Mouse (Mus musculus): Measurements from ENCODE around the gene Dap. TPM values are rescaled to one million over a fixed set of nuclear protein-coding genes. Genes with fewer than 3 reads are reported as not detected.

The Dap gene
- total and polyA plus RNA-seq, 2 experiments = 53.6 to 156 TPM

DNA sequence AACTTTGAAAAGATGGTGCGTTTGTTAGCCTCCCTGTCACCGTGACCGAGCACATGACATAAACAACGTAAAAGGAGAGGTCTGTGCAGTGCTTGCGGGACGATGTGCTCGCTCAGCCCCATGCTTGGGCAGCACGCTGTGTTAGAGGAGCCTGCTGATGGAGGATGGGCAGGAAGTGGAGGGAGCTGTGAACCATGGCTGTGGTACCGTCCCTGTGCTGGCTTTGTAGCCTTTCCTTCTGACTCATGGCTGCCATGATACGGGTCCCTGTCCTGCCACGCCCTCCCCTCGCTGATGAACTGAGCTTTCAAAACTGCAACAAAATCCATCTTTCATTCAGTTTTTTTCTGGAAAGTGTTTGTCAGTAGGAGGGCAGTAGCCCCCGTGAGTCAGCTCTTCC lies 15.6 kb downstream of the Dap start:
- TF ChIP-seq POLR2A (IDR thresholded peaks at IDR 0.05; ENCODE audit: extremely low read depth, insufficient read depth, low read length) (no peak), CTCF (IDR thresholded peaks at IDR 0.05; ENCODE audit: low read depth, low read length) (no peak)
- 95% methylated on average over 13 of the region's 13 CpGs for WGBS

DNA sequence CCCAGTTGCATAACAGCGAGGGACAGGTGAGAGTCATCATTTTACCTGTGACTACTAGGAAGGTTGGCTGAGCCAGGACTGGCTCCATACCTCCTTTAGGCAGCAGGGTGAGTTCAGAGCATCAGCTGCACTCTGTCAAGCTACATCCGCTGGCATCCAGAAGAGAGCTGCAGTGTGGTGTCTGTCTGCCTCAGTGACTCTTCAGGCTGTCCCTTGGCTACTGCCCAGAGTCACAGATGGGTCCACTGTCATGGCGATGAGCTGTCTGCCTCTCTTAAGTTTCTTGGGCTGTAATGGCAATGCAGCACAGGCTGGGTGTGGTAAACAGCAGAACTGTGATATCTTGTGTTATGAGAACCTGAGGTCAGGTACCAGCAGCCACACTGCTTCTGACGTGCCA lies 16.1 kb downstream of the Dap start:
- Histone ChIP-seq H3K27ac (replicated peaks; ENCODE audit: insufficient read depth, low read depth, low read length) (no peak overlapping the region), H3K27me3 (ENCODE audit: control insufficient read depth, insufficient read depth, low read length) (no peaks in the 10 kb centered on the region), H3K36me3 (ENCODE audit: control insufficient read depth, insufficient read depth, low read length) (peaks cover 20% of the 10 kb centered on the region), H3K4me3 (ENCODE audit: insufficient read depth, low read depth, low read length) (no peak overlapping the region), H3K4me1 (ENCODE audit: control insufficient read depth, insufficient read depth, low read length) (peaks cover 19% of the 10 kb centered on the region), H3K9ac (ENCODE audit: low read depth, low read length) (no peak overlapping the region), H3K79me2 (ENCODE audit: control insufficient read depth, insufficient read depth, low read length) (peaks cover 58% of the 10 kb centered on the region)
- WGBS = 92% methylated on average over 4 of the region's 4 CpGs
- no peak for TF ChIP-seq POLR2A (IDR thresholded peaks at IDR 0.05; ENCODE audit: extremely low read depth, insufficient read depth, low read length)
- no peak for TF ChIP-seq CTCF (IDR thresholded peaks at IDR 0.05; ENCODE audit: low read depth, low read length)
- DNase-seq (ENCODE audit: extremely low read depth, low read depth, low spot score) = no peak

More for the DNA sequence above, 15.6 kb downstream of the Dap start:
- Histone ChIP-seq H3K4me1 (ENCODE audit: control insufficient read depth, insufficient read depth, low read length) (peaks cover 24% of the 10 kb centered on the region), H3K4me3 (ENCODE audit: insufficient read depth, low read depth, low read length) (no peak overlapping the region), H3K36me3 (ENCODE audit: control insufficient read depth, insufficient read depth, low read length) (peaks cover 20% of the 10 kb centered on the region), H3K27me3 (ENCODE audit: control insufficient read depth, insufficient read depth, low read length) (no peaks in the 10 kb centered on the region), H3K9ac (ENCODE audit: low read depth, low read length) (no peak overlapping the region), H3K27ac (replicated peaks; ENCODE audit: insufficient read depth, low read depth, low read length) (no peak overlapping the region), H3K79me2 (ENCODE audit: control insufficient read depth, insufficient read depth, low read length) (peaks cover 55% of the 10 kb centered on the region)
- no peak for DNase-seq (ENCODE audit: extremely low read depth, low read depth, low spot score)

DNA sequence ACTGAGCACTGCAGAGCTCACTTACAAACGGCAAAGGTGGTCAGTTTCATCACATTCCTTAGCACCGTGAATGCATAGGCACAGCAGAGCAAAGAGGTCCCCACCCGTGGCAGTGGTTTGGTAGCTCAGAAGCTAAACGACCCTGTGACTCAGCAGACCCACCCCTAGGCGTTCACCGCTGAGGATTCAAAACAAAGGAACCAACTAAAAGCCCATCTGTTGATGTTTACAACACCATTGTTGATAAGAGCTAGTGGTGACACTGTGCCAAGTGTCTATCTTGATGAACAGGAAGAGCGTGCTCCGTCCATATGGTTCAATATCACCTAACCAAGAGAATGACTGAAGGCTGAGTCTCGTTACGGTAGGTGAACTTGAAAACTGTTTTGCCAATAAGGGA lies 19.1 kb downstream of the Dap start:
- Histone ChIP-seq H3K27ac (replicated peaks; ENCODE audit: insufficient read depth, low read depth, low read length) (no peak overlapping the region), H3K27me3 (ENCODE audit: control insufficient read depth, insufficient read depth, low read length) (no peaks in the 10 kb centered on the region), H3K4me1 (ENCODE audit: control insufficient read depth, insufficient read depth, low read length) (peaks cover 5% of the 10 kb centered on the region), H3K4me3 (ENCODE audit: insufficient read depth, low read depth, low read length) (no peak overlapping the region), H3K9ac (ENCODE audit: low read depth, low read length) (no peak overlapping the region), H3K79me2 (ENCODE audit: control insufficient read depth, insufficient read depth, low read length) (peaks cover 61% of the 10 kb centered on the region), H3K36me3 (ENCODE audit: control insufficient read depth, insufficient read depth, low read length) (peaks cover 15% of the 10 kb centered on the region; the same call in 1 of the 2 replicates)
- 74% methylated on average over 10 of the region's 10 CpGs for WGBS
- DNase-seq (ENCODE audit: extremely low read depth, low read depth, low spot score) = no peak
- no peak for TF ChIP-seq POLR2A (IDR thresholded peaks at IDR 0.05; ENCODE audit: extremely low read depth, insufficient read depth, low read length)
- no peak for TF ChIP-seq CTCF (IDR thresholded peaks at IDR 0.05; ENCODE audit: low read depth, low read length)

DNA sequence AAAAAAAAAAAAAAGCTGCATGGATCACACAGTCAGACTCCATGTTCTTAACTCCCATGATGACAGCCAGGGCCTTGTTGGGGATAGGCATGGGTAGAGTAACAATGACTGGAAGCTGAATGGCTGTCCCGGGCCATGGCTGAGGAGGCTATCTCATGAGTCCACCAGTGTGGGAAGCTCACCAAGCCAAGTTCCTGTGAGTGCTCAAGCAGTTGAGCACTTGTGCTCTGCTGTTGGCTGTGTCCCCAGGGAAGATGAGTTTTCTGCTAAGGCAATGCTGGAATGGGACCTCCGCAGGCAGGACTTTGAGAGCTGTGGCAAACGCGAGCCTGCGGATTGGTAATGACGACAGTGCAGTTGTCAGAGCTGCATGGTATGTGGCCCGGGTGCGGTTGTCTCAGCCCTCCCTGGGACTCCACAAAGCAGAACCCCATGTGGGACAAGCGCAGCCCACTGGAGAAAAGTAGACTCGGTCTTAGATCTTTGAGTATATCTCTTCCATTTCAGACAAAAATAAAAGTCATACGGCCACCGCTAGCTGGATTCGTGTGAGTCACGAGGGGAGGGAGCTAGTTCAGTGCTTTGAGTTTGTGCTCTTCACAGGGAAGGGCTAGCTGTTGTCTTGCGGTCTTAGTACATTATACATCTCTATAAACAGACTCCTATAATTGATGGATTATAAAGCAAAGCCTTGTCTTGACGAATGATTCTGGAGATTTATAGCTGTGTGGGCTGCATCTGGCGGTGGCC lies 20.8 kb downstream of the Dap start:
- H3K36me3 ChIP-seq (ENCODE audit: control insufficient read depth, insufficient read depth, low read length) = peaks cover 10% of the 10 kb centered on the region; the same call in 1 of the 2 replicates
- no peak overlapping the region for H3K4me3 ChIP-seq (ENCODE audit: insufficient read depth, low read depth, low read length)
- no peak overlapping the region for H3K27ac ChIP-seq (replicated peaks; ENCODE audit: insufficient read depth, low read depth, low read length)
- no peaks in the 10 kb centered on the region for H3K27me3 ChIP-seq (ENCODE audit: control insufficient read depth, insufficient read depth, low read length)
- no peak for DNase-seq (ENCODE audit: extremely low read depth, low read depth, low spot score)
- WGBS = 91% methylated on average over 17 of the region's 17 CpGs
- H3K79me2 ChIP-seq (ENCODE audit: control insufficient read depth, insufficient read depth, low read length) = peaks cover 57% of the 10 kb centered on the region
- no peak overlapping the region for H3K9ac ChIP-seq (ENCODE audit: low read depth, low read length)
- TF ChIP-seq CTCF (IDR thresholded peaks at IDR 0.05; ENCODE audit: low read depth, low read length) = no peak
- no peak for TF ChIP-seq POLR2A (IDR thresholded peaks at IDR 0.05; ENCODE audit: extremely low read depth, insufficient read depth, low read length)
- peaks cover 8% of the 10 kb centered on the region for H3K4me1 ChIP-seq (ENCODE audit: control insufficient read depth, insufficient read depth, low read length)

DNA sequence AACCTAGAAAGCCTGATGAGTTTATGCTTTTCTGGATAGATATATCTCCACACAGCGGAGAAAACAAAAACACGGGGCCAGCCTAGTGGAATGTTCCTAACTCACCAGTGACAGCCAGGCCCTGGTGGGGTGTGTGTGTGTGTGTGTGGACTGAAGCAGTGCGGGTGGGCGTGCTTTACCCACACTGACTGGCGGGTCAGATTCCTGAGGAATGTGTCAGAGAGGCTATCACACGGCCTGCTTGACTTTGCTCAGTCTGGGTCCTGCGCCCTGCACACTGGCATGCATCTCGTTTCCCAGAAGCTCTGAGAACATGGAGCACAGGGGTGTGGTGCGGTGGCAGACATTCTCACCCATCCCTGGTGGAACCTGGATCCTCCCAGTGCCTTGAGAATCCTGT lies 21.8 kb downstream of the Dap start:
- peaks cover 15% of the 10 kb centered on the region for H3K4me1 ChIP-seq (ENCODE audit: control insufficient read depth, insufficient read depth, low read length)
- WGBS = 77% methylated on average over 9 of the region's 9 CpGs
- H3K79me2 ChIP-seq (ENCODE audit: control insufficient read depth, insufficient read depth, low read length) = peaks cover 50% of the 10 kb centered on the region; the same call in 1 of the 2 replicates
- DNase-seq (ENCODE audit: extremely low read depth, low read depth, low spot score) = no peak
- H3K4me3 ChIP-seq (ENCODE audit: insufficient read depth, low read depth, low read length) = no peak overlapping the region
- H3K27me3 ChIP-seq (ENCODE audit: control insufficient read depth, insufficient read depth, low read length) = no peaks in the 10 kb centered on the region
- no peak overlapping the region for H3K9ac ChIP-seq (ENCODE audit: low read depth, low read length)
- TF ChIP-seq POLR2A (IDR thresholded peaks at IDR 0.05; ENCODE audit: extremely low read depth, insufficient read depth, low read length) (no peak), CTCF (IDR thresholded peaks at IDR 0.05; ENCODE audit: low read depth, low read length) (no peak)
- H3K36me3 ChIP-seq (ENCODE audit: control insufficient read depth, insufficient read depth, low read length) = peaks cover 5% of the 10 kb centered on the region; the same call in 1 of the 2 replicates
- no peak overlapping the region for H3K27ac ChIP-seq (replicated peaks; ENCODE audit: insufficient read depth, low read depth, low read length)

DNA sequence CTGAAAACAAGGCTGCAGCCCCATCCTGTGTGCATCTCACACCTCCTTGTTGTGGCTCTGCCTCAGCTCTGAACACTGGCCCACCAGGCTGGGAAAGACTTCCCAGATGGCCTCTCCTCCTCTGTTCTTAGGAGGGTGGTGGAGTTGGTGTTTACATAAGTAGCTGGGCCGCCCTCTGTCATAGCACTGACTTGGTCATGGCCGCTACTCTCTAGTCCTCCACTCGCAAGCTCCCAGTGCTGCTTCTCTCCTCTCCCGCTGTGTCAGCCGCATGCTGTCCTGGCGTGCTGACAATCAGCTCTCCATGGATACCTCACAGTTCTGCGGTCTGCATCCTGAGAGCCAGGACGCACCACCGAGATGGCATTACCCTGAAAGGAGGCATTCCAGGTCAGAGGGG lies 22.9 kb downstream of the Dap start:
- Histone ChIP-seq H3K79me2 (ENCODE audit: control insufficient read depth, insufficient read depth, low read length) (peaks cover 47% of the 10 kb centered on the region; the same call in 1 of the 2 replicates), H3K36me3 (ENCODE audit: control insufficient read depth, insufficient read depth, low read length) (peaks cover under 1% of the 10 kb centered on the region; the same call in 1 of the 2 replicates), H3K27ac (replicated peaks; ENCODE audit: insufficient read depth, low read depth, low read length) (no peak overlapping the region), H3K27me3 (ENCODE audit: control insufficient read depth, insufficient read depth, low read length) (no peaks in the 10 kb centered on the region), H3K4me3 (ENCODE audit: insufficient read depth, low read depth, low read length) (no peak overlapping the region), H3K4me1 (ENCODE audit: control insufficient read depth, insufficient read depth, low read length) (peaks cover 22% of the 10 kb centered on the region), H3K9ac (ENCODE audit: low read depth, low read length) (no peak overlapping the region)
- no peak for DNase-seq (ENCODE audit: extremely low read depth, low read depth, low spot score)
- TF ChIP-seq CTCF (IDR thresholded peaks at IDR 0.05; ENCODE audit: low read depth, low read length) (no peak), POLR2A (IDR thresholded peaks at IDR 0.05; ENCODE audit: extremely low read depth, insufficient read depth, low read length) (no peak)
- WGBS = 79% methylated on average over 9 of the region's 9 CpGs

Data from liver, adult 2 months (tissue).